Mouse (Mus musculus): ENCODE measurements around the gene Fam102a. TPM values are rescaled to one million over a fixed set of nuclear protein-coding genes. Genes with fewer than 3 reads are reported as not detected.

The Fam102a gene
- polyA plus RNA-seq, 1 experiment from 2014 or later = 8.3 TPM

DNA sequence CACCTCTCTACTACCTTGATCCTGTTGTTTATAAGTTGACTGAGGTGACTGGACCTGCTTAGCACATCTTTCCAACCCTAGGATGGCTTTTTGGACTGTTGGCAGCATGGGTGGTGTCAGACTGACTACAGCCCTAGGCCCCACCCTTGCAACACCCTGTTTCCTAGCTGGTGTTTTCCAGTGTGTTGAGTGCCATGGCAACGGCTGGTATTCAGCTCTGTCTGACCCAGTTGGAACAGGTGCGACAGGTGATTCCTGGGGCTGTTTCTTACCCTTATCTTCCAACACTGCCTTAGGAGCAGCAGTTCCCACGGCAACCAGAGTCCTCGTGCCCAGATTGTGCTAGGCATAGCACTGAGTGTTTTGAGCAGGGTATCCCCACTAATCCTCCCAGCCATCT is 3.3 kb downstream of the Fam102a start:
- no peaks in the 10 kb centered on the region for H3K27me3 ChIP-seq (ENCODE audit: insufficient read depth, poor library complexity, severe bottlenecking)
- no peaks in the 10 kb centered on the region for H3K9me3 ChIP-seq
- H3K36me3 ChIP-seq = 0 out of 2 replicates have a peak, but pooled peaks cover 2% of the 10 kb centered on the region
- WGBS = 67% methylated on average over 4 of the region's 4 CpGs
- no peak for DNase-seq (ENCODE audit: low spot score)
- H3K27ac ChIP-seq = peak overlapping the region; percentile 89; the same call in 1 of the 2 replicates
- peaks cover 64% of the 10 kb centered on the region for H3K4me1 ChIP-seq
- no peak overlapping the region for H3K4me3 ChIP-seq

DNA sequence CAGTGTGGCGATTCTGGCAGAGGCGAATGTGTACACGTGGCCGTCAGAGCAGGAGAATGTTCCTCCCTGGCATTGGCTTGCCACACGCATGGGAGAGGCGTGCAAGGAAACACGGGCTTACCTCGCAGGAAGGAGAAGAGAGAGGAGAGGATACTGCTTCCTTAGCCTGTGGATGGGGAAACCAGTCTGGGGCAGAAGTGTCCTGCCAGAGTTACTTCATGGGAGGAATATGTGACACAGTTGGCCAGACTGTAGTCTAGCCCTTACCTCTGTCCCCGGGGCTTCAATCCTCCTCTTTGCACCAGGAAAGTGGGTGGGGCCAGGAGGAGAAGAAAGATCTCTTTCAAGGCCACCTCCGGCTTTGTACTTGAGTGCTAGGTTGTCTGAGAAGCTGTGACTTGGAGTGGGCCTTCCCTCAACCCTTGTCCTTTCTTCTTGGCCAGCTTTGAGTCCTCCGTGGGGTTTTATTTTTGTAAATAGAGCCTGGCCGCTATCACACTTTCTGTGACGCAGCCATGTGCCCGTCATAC is 4.4 kb downstream of the Fam102a start:
- peaks cover 55% of the 10 kb centered on the region for H3K4me1 ChIP-seq
- H3K9me3 ChIP-seq = no peaks in the 10 kb centered on the region
- H3K36me3 ChIP-seq = 0 out of 2 replicates have a peak, but pooled peaks cover 2% of the 10 kb centered on the region
- 76% methylated on average over 14 of the region's 14 CpGs for whole genome bisulfite sequencing
- DNase-seq (ENCODE audit: low spot score) = no peak
- peak overlapping the region; percentile 31; the same call in 1 of the 2 replicates for H3K27ac ChIP-seq
- no peaks in the 10 kb centered on the region for H3K27me3 ChIP-seq (ENCODE audit: insufficient read depth, poor library complexity, severe bottlenecking)
- H3K4me3 ChIP-seq = no peak overlapping the region

DNA sequence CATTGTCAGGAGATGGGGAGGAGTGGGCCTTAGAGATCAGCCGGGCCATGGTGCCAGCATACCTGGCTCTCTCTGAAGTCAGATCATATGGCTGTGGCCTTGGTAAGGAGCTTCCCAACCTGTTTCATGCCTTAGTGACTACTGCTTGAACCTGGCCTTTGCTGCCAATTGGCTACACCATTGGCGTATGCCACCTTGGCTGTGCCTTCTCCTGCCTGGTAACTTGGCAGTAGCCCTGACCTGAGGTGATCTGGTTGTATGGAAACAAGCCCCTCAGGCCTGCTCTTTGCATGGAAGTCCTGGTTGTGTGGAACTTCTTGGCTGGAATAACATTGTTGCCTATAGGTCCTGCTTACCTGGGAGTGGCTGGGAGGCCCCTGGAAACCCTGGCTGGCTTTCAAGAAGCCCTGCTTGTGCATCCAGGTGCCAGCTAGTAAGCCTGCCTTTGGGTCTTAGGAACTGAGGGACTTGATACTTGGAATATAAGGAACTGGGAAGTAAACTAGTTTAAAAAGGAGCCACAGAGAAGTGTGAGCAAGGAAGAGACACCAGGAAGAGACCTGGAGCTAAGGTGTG is 6.3 kb downstream of the Fam102a start:
- DNase-seq (ENCODE audit: low spot score) = no peak
- H3K9me3 ChIP-seq = no peaks in the 10 kb centered on the region

DNA sequence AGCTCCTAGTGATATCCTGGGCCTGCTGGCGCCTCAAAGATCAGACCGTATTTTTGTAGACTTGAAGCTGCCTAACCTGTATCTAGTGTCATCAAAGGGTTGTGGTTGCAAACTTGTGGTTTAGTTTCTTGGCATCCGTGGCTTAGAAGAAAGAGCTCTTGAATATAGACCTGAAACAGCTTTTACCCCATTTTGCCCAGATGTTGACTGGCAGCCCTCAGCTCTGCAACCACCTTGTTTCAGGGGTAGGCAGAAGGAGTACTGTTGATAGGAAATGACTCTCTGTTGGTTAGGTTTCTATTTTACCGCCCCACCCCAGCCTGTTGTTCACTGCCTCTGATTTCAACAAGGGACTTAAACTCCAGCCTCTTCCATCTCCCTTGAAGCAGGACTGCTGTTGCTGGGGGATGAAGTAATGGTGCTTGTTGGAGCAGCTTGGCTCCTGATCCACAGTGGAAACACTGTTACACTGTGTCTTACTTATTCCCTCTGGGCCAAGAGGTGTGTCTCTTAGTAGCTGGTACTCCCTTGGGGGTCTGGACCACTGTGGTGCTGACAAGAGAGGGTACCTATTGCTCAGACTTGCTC is 6.9 kb downstream of the Fam102a start:
- WGBS = 84% methylated on average over 4 of the region's 4 CpGs
- H3K4me1 ChIP-seq = peaks cover 45% of the 10 kb centered on the region

More for the DNA sequence above, 6.3 kb downstream of the Fam102a start:
- WGBS = 95% methylated on average over 2 of the region's 2 CpGs
- Histone ChIP-seq H3K36me3 (0 out of 2 replicates have a peak, but pooled peaks cover 5% of the 10 kb centered on the region), H3K27me3 (ENCODE audit: insufficient read depth, poor library complexity, severe bottlenecking) (no peaks in the 10 kb centered on the region), H3K4me1 (peaks cover 48% of the 10 kb centered on the region), H3K27ac (no peak overlapping the region), H3K4me3 (no peak overlapping the region)

DNA sequence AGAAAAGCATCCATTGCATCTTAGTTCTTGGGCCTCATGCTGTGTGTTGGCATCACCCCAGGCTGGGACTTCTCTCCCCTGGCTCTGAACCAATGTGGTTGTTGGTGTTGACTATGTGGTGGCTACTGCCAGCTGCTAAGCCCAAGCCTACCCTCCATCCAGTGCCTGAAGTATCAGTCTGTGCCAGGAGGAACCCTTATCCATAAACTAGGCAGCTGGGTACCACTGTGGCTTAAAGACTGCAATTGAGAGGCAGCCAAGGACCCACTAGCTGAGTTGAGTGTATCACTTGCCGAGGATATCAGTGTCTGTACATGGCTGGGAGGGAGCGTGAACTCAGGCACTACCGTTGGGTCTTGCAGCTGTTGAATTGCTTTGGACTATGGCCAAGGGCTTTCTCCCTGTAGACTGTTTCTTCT is 7.9 kb downstream of the Fam102a start:
- no peak overlapping the region for H3K4me3 ChIP-seq
- H3K4me1 ChIP-seq = peaks cover 45% of the 10 kb centered on the region
- H3K27me3 ChIP-seq (ENCODE audit: insufficient read depth, poor library complexity, severe bottlenecking) = no peaks in the 10 kb centered on the region
- H3K27ac ChIP-seq = no peak overlapping the region
- WGBS = 82% methylated on average over 3 of the region's 3 CpGs
- no peak for DNase-seq (ENCODE audit: low spot score)
- 0 out of 2 replicates have a peak, but pooled peaks cover 5% of the 10 kb centered on the region for H3K36me3 ChIP-seq
- no peaks in the 10 kb centered on the region for H3K9me3 ChIP-seq

More for the DNA sequence above, 6.9 kb downstream of the Fam102a start:
- Histone ChIP-seq H3K9me3 (no peaks in the 10 kb centered on the region), H3K27me3 (ENCODE audit: insufficient read depth, poor library complexity, severe bottlenecking) (no peaks in the 10 kb centered on the region), H3K4me3 (no peak overlapping the region), H3K36me3 (0 out of 2 replicates have a peak, but pooled peaks cover 5% of the 10 kb centered on the region), H3K27ac (no peak overlapping the region)
- DNase-seq (ENCODE audit: low spot score) = no peak

DNA sequence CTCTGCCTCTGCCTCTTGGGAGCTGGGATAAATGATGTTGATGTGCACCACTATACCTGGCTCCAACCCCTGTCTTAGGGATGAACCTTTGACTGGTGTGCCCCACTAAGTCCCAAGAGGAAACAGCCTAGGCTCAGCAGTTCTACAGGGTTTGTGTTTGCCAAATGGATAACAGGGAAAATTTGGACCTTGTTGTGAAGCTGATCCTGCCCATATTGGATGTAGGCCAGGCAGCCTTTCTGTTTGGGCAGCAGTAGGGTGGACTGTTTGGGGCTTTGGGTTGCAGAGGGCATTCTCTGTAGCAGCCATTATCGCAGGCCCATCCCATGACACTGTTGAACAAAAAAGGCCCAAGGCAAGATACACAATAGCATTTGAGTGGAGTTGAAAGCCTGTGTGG is 11.8 kb downstream of the Fam102a start:
- no peaks in the 10 kb centered on the region for H3K9me3 ChIP-seq
- WGBS = 100% methylated on average over 1 of the region's 1 CpGs
- peaks cover 46% of the 10 kb centered on the region for H3K4me1 ChIP-seq
- DNase-seq (ENCODE audit: low spot score) = no peak
- no peaks in the 10 kb centered on the region for H3K27me3 ChIP-seq (ENCODE audit: insufficient read depth, poor library complexity, severe bottlenecking)
- H3K36me3 ChIP-seq = 0 out of 2 replicates have a peak, but pooled peaks cover 3% of the 10 kb centered on the region
- 0 out of 2 replicates have a peak overlapping the region, but pooled peaks have one; percentile 6 for H3K27ac ChIP-seq
- H3K4me3 ChIP-seq = no peak overlapping the region

DNA sequence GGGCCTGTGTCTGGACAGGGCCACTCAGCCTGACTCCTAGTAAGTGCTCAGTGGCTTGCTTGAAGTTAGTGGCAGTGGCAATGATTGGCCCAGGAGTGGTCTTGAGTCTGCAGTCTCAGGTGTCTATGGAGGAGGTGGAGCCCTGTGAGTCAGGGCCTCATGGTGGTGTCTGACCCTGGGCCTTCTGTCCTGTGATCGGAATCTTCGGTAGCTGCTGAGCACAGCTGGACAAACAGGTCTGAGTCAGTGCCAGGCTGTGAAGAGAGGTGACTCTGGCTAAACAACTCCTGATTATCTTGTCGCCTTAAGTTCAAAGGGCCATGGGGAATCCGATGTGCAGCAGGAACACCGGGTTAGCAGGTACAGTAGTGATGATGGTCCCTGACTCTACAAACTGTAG is 12.2 kb downstream of the Fam102a start:
- H3K4me1 ChIP-seq = peaks cover 48% of the 10 kb centered on the region
- H3K36me3 ChIP-seq = 0 out of 2 replicates have a peak, but pooled peaks cover 3% of the 10 kb centered on the region
- no peaks in the 10 kb centered on the region for H3K27me3 ChIP-seq (ENCODE audit: insufficient read depth, poor library complexity, severe bottlenecking)
- WGBS = 82% methylated on average over 5 of the region's 5 CpGs
- no peak for DNase-seq (ENCODE audit: low spot score)
- no peak overlapping the region for H3K4me3 ChIP-seq
- no peaks in the 10 kb centered on the region for H3K9me3 ChIP-seq
- 0 out of 2 replicates have a peak overlapping the region, but pooled peaks have one; percentile 6 for H3K27ac ChIP-seq

DNA sequence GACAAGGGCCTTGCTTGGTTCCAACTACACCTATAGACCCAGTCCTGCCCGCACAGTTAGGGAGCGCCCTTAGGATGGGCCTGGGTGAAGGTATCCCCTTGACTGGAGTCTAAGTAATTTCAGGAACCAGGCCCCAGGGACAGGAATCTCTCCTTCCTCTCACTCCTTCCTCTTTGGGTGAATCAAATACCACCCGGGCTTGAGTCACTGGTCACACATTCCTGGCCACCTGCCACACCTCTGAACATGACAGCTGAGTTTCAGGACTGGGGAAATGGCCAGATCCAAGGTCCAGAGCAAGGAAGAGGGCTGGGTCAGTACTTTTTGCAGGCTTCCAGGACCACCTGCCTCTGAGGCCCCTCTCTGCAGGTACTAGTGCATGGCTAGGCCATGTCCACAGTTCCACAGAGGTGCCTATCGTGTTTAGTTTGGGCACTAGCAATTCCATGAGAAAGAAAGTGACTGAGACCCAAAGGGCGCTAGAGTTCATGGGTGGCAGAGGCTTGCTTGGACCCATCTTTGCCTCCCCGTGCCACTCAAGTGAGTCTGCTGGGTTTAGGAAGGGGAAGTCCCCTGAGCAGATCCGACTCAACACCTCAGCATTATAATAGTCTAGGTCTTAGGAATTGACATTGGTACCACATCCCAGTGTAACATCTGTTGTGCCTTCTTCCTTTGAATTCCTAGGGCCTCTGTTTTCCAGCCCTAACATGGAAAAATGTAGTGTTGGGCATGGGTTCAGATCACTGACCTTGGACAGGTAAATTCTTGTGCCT is 13.0 kb downstream of the Fam102a start:
- no peaks in the 10 kb centered on the region for H3K27me3 ChIP-seq (ENCODE audit: insufficient read depth, poor library complexity, severe bottlenecking)
- WGBS = 82% methylated on average over 7 of the region's 7 CpGs
- peaks cover 48% of the 10 kb centered on the region for H3K4me1 ChIP-seq
- DNase-seq (ENCODE audit: low spot score) = no peak
- no peaks in the 10 kb centered on the region for H3K9me3 ChIP-seq
- H3K36me3 ChIP-seq = 0 out of 2 replicates have a peak, but pooled peaks cover 3% of the 10 kb centered on the region
- H3K27ac ChIP-seq = no peak overlapping the region
- H3K4me3 ChIP-seq = no peak overlapping the region

DNA sequence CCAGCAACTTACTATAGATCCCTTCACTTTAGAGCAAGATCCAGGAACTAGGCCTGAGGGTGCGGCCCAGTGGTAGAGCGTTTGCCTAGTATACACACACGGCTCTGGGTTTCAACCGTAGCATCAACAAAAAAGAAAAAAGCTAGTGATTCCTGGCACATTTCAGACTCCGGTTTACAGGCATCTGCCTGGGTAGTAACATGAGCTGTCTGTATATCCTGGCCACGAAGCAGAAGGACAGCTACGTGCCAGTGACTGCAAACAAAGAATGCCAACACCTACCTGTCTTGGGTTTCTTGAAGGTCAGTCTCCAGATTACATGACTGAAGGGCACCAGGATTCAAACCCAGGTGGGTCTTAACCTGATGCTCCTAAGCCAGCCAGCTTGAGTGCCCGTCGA is 14.0 kb downstream of the Fam102a start:
- peaks cover 57% of the 10 kb centered on the region for H3K4me1 ChIP-seq
- H3K36me3 ChIP-seq = 0 out of 2 replicates have a peak, but pooled peaks cover 3% of the 10 kb centered on the region
- no peak for DNase-seq (ENCODE audit: low spot score)
- H3K9me3 ChIP-seq = no peaks in the 10 kb centered on the region
- H3K27ac ChIP-seq = no peak overlapping the region
- WGBS = 84% methylated on average over 9 of the region's 9 CpGs
- H3K27me3 ChIP-seq (ENCODE audit: insufficient read depth, poor library complexity, severe bottlenecking) = no peaks in the 10 kb centered on the region
- no peak overlapping the region for H3K4me3 ChIP-seq

DNA sequence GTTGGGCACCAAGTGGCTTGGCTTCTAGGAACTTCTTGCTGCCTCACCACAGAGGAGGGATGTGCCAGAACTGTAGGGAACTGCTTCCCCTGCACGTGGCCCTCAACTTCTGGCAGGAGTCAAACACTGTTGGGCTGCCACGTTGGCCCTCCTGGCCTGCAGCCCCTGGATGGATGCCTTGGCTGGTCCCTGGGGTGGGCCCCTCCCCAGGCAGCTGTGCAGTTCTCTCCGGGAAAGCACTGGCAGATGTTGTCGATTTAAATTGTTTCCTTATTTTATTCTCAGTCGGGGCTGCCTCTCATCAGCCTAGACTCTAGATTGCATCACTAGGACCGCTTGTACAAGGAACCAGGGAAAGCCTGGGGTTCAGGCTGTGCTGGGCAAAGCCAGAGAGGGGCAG is 14.6 kb downstream of the Fam102a start:
- H3K27ac ChIP-seq = peak overlapping the region; percentile 18; the same call in 1 of the 2 replicates
- H3K9me3 ChIP-seq = no peaks in the 10 kb centered on the region
- H3K4me1 ChIP-seq = peaks cover 57% of the 10 kb centered on the region
- no peak overlapping the region for H3K4me3 ChIP-seq
- 74% methylated on average over 6 of the region's 6 CpGs for WGBS
- no peak for DNase-seq (ENCODE audit: low spot score)
- H3K27me3 ChIP-seq (ENCODE audit: insufficient read depth, poor library complexity, severe bottlenecking) = no peaks in the 10 kb centered on the region
- H3K36me3 ChIP-seq = 0 out of 2 replicates have a peak, but pooled peaks cover 3% of the 10 kb centered on the region

DNA sequence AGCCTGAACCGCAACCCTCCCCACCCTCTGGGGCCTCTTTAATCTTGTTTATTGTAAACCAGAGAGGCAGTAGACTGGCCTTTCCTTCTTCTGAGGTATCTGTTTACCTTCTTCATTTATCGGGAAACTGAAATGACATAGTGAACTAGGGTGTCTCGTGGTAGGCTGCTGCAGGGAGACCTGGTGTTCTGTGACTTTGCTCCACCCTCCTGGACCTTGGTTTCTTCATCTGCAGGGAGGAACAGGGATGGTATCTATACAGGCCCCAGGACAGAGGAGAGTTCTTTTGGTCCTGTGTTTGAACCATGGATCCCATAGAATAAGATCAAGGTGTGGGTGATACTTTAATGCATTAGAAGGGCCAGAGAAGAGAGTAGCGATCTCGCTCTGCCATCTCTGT is 16.1 kb downstream of the Fam102a start:
- no peaks in the 10 kb centered on the region for H3K27me3 ChIP-seq (ENCODE audit: insufficient read depth, poor library complexity, severe bottlenecking)
- H3K4me1 ChIP-seq = peaks cover 66% of the 10 kb centered on the region
- no peaks in the 10 kb centered on the region for H3K36me3 ChIP-seq
- no peak overlapping the region for H3K27ac ChIP-seq
- WGBS = 83% methylated on average over 5 of the region's 5 CpGs
- no peak overlapping the region for H3K4me3 ChIP-seq
- DNase-seq (ENCODE audit: low spot score) = no peak
- no peaks in the 10 kb centered on the region for H3K9me3 ChIP-seq

DNA sequence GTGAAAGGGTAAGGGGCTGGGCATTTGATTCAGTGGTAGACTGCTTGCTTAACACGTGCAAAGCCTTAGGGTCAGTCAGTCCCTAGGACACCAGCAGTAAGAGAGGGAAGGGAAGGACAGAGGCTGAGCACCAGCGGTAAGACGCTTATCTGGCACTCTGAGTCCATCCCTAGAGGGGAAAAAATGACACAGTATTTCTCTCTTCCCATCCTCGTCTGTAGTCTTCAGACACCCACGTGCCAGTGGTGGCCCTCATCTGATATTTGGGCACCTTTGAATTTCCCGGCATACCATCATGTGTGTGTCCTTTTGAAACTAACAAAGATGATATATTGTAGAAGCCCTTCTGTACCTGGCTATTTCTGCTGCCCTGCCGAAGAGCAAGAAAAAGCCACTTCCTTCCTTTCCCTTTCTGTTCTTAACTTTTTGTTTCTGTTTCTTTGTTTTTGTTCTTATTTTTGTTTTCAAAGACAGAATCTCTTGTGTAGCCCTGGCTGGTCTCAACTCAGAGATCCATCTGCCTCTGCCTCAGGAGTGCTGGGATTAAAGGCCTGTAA is 18.5 kb downstream of the Fam102a start:
- H3K27me3 ChIP-seq (ENCODE audit: insufficient read depth, poor library complexity, severe bottlenecking) = no peaks in the 10 kb centered on the region
- H3K27ac ChIP-seq = no peak overlapping the region
- H3K36me3 ChIP-seq = peaks cover 7% of the 10 kb centered on the region; the same call in 1 of the 2 replicates
- 57% methylated on average over 7 of the region's 7 CpGs for WGBS
- no peaks in the 10 kb centered on the region for H3K9me3 ChIP-seq
- DNase-seq (ENCODE audit: low spot score) = no peak
- H3K4me1 ChIP-seq = peaks cover 49% of the 10 kb centered on the region
- no peak overlapping the region for H3K4me3 ChIP-seq
